Mouse (Mus musculus) stomach, embryonic 14.5 days (tissue): ENCODE results near the gene Gpr180. TPM values are rescaled to one million over a fixed set of nuclear protein-coding genes. Genes with fewer than 3 reads are reported as not detected.
"Not testable (repeated sequence)": the region's sequence is repeated elsewhere in the genome, so short reads cannot be mapped to it uniquely, and the experiment has no call there.

Experiments used
- ATAC-seq: fragments of 200-750 bp; cut with Nextera tagmentation; 2 replicates; pipeline ENCODE4 v1.8.0; 2017; ENCODE audit warnings: low read depth, moderate TSS enrichment; ENCODE audit not compliant: insufficient number of reproducible peaks, insufficient read depth, low FRiP score
- H3K27ac ChIP-seq: fragments of 300-500 bp; sonication (generic); 2 replicates; pipeline ENCODE4 v1.5.1; 2014; ENCODE audit warnings: mild to moderate bottlenecking, low read length, moderate library complexity, mixed read lengths
- H3K27me3 ChIP-seq: fragments of 300-500 bp; sonication (generic); 2 replicates; pipeline ENCODE4 v1.6.1; 2014; ENCODE audit warnings: low read length, control low read depth, mixed read lengths; ENCODE audit not compliant: control insufficient read depth, insufficient read depth
- H3K36me3 ChIP-seq: fragments of 300-500 bp; sonication (generic); 2 replicates; pipeline ENCODE4 v1.6.1; 2014; ENCODE audit warnings: mild to moderate bottlenecking, control low read depth, low read length, moderate library complexity, mixed read lengths; ENCODE audit not compliant: control insufficient read depth, insufficient read depth
- H3K4me1 ChIP-seq: fragments of 300-500 bp; sonication (generic); 2 replicates; pipeline ENCODE4 v1.6.1; 2014; ENCODE audit warnings: low read length, control low read depth, mixed read lengths; ENCODE audit not compliant: control insufficient read depth, insufficient read depth
- H3K4me2 ChIP-seq: fragments of 300-500 bp; sonication (generic); replicated peaks from 2 replicates; pipeline ENCODE4 v1.6.1; 2014; ENCODE audit warnings: low read depth, low read length, control low read depth
- H3K4me3 ChIP-seq: fragments of 300-500 bp; sonication (generic); 2 replicates; pipeline ENCODE4 v1.5.1; 2014; ENCODE audit warnings: low read depth, low read length, control low read depth
- H3K9ac ChIP-seq: fragments of 300-500 bp; sonication (generic); replicated peaks from 2 replicates; pipeline ENCODE4 v1.6.1; 2014; ENCODE audit warnings: low read depth, mild to moderate bottlenecking, control low read depth, low read length, moderate library complexity, mixed read lengths
- H3K9me3 ChIP-seq: fragments of 300-500 bp; sonication (generic); 2 replicates; pipeline ENCODE4 v1.6.1; 2016; ENCODE audit warnings: low read depth, low read length, control low read depth; ENCODE audit not compliant: control insufficient read depth
- WGBS: fragments of 180-500 bp; shearing (Covaris S2); extraction: QIAGEN DNeasy Blood & Tissue Kit; methylation state at CpG from one replicate; pipeline ENCODE4 v1.1.7; 2014; 5-methylcytosine and 5-hydroxymethylcytosine counted together
- polyA plus RNA-seq: library from polyadenylated mRNA; unstranded; fragments of >200 nt; fragmentation: Nextera tagmentation; extraction: Ambion mirVana; gene quantifications from 2 replicates; pipeline ENCODE4 v1.2.1, GENCODE M21; 2014

Gpr180 gene
- polyA plus RNA-seq, 1 experiment from 2014 or later: 60.2 TPM

- no peak for ATAC-seq
- H3K4me3 ChIP-seq: no peak overlapping the region
- no peaks in the 10 kb centered on the region for H3K9me3 ChIP-seq
- peaks cover 19% of the 10 kb centered on the region for H3K36me3 ChIP-seq
- peaks cover 10% of the 10 kb centered on the region; the same call in 1 of the 2 replicates for H3K4me1 ChIP-seq
- 95% methylated on average over 5 of the region's 5 CpGs for WGBS
- no peak overlapping the region for H3K4me2 ChIP-seq
- H3K27ac ChIP-seq: no peak overlapping the region
- no peak overlapping the region for H3K9ac ChIP-seq
- no peaks in the 10 kb centered on the region for H3K27me3 ChIP-seq
These were observed 5.3 kb downstream of the Gpr180 start for GRCm38 (mm10) chr14:118142283-118142682.

DNA sequence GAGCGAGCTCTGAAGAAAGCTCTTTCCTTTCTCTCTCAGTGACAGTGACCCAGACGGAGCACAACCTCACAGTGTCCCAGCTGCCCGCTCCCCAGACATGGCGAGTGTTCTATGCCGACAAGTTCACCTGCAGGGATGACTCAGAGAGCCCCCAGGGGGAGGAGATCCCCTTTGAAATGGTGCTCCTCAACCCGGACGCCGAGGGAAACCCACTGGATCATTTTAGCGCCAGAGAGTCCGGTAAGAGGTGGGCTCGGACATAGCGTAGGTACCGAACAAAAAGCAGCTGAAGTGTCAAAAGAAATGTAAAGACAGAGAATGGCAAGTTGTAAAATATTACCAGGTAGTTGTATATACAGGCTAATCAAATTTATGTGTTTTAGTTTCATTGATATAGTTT lies 11.1 kb downstream of the Gpr180 start:
- H3K27me3 ChIP-seq: no peaks in the 10 kb centered on the region
- no peak overlapping the region for H3K4me2 ChIP-seq
- H3K4me1 ChIP-seq: no peaks in the 10 kb centered on the region
- no peak overlapping the region for H3K4me3 ChIP-seq
- H3K9me3 ChIP-seq: no peaks in the 10 kb centered on the region
- no peak overlapping the region for H3K9ac ChIP-seq
- H3K27ac ChIP-seq: no peak overlapping the region
- 91% methylated on average over 13 of the region's 13 CpGs for WGBS
- H3K36me3 ChIP-seq: peaks cover 18% of the 10 kb centered on the region
- no peak for ATAC-seq

DNA sequence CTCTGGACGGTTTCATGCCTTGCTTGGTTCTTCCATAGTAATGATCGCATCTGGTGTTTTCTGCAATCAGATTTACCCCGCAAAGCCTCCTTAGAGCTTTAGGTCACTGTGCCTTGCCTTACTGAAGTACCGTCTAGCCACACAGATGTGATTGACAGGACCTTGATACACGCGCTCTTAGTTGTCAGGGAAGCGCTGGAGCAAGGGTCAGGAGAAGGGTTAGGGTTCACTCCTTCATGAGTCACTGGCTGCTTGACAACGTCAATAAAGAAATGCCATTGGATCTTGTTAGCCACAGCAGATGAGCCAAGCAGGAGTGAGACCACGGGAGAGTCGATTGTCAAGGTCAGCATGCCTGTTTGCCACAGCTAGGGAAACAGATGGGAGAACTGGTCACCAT lies 11.6 kb downstream of the Gpr180 start:
- Histone ChIP-seq H3K9me3 (no peaks in the 10 kb centered on the region), H3K4me1 (no peaks in the 10 kb centered on the region), H3K36me3 (peaks cover 23% of the 10 kb centered on the region), H3K27me3 (no peaks in the 10 kb centered on the region), H3K9ac (no peak overlapping the region), H3K4me2 (no peak overlapping the region), H3K4me3 (no peak overlapping the region), H3K27ac (no peak overlapping the region)
- ATAC-seq: no peak
- 76% methylated on average over 10 of the region's 10 CpGs for WGBS

- Histone ChIP-seq H3K9ac (no peak overlapping the region), H3K27ac (no peak overlapping the region), H3K36me3 (peaks cover 31% of the 10 kb centered on the region), H3K9me3 (no peaks in the 10 kb centered on the region), H3K4me3 (no peak overlapping the region), H3K4me1 (no peaks in the 10 kb centered on the region), H3K4me2 (no peak overlapping the region), H3K27me3 (no peaks in the 10 kb centered on the region)
- ATAC-seq: no peak
- 87% methylated on average over 26 of the region's 26 CpGs for WGBS
These were observed 13.9 kb downstream of the Gpr180 start for GRCm38 (mm10) chr14:118150656-118151551.

DNA sequence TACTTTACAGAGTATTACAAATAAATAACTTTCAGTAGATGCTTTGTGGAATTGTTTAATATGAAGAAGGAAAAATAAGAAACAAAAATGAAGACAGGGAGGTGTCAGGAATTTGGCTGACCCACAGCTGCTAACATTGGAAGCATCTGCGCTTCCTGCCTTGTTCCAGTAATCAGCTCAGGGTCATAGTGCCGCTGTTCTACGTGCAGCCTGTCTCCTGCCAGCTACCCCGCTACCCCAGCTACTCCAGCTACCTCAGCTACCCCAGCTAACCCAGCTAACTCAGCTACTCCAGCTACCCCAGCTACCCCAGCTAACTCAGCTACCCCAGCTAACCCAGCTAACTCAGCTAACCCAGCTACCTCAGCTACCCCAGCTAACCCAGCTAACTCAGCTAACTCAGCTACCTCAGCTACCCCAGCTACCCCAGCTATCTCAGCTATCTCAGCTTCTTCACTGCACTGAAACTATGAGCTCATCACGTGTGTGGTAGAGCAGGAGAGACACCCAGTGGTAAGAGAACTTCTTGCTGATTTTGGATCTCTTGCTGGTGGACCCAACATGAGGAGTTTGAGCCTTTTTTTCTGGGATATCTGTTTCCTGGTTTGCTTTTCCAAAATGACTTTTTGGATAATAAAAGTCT lies 14.8 kb downstream of the Gpr180 start:
- H3K36me3 ChIP-seq: peaks cover 35% of the 10 kb centered on the region
- no peak for ATAC-seq

DNA sequence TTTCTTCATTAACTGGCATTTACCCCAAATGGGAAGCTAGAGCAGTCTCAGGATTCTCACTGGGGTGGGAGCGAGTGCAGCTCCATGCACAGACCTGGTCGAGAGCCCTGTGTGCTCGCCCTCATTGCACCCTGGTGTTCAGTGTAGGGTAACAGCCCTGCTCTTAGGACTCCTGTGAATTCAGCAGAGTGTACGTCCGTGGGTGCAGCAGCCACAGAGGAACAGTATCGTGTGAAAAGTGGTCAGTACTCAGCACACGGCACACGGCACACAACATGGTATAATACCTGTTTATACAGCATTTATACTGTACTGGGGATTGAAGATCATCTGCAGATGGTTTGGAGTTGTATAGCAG lies 15.3 kb downstream of the Gpr180 start:
- Histone ChIP-seq H3K9me3 (no peaks in the 10 kb centered on the region), H3K36me3 (peaks cover 35% of the 10 kb centered on the region), H3K4me1 (no peaks in the 10 kb centered on the region), H3K4me3 (no peak overlapping the region), H3K9ac (no peak overlapping the region), H3K27me3 (no peaks in the 10 kb centered on the region), H3K27ac (no peak overlapping the region), H3K4me2 (no peak overlapping the region)
- WGBS: 92% methylated on average over 8 of the region's 8 CpGs
- no peak for ATAC-seq

More for the DNA sequence above, 14.8 kb downstream of the Gpr180 start:
- H3K4me2 ChIP-seq: no peak overlapping the region
- H3K9me3 ChIP-seq: no peaks in the 10 kb centered on the region
- H3K27ac ChIP-seq: no peak overlapping the region
- H3K4me3 ChIP-seq: no peak overlapping the region
- no peaks in the 10 kb centered on the region for H3K27me3 ChIP-seq
- WGBS: 71% methylated on average over 5 of the region's 5 CpGs
- H3K4me1 ChIP-seq: no peaks in the 10 kb centered on the region
- no peak overlapping the region for H3K9ac ChIP-seq

DNA sequence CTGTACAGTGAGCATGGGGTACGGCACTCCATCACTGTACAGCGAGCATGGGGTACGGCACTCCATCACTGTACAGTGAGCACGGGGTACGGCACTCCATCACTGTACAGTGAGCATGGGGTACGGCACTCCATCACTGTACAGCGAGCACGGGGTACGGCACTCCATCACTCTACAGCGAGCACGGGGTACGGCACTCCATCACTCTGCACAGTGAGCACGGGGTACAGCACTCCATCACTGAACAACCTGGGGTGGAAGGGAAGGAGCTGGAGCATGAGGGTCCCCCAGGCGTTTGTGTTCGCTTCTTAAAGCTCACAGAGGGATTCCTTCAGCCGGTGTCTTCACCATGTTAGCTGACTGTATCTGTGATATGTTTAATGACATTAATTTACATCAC lies 19.1 kb downstream of the Gpr180 start:
- not testable (repeated sequence) for H3K27me3 ChIP-seq, H3K9ac ChIP-seq, H3K4me3 ChIP-seq, H3K4me1 ChIP-seq, ATAC-seq, H3K9me3 ChIP-seq, H3K27ac ChIP-seq, H3K4me2 ChIP-seq
- H3K36me3 ChIP-seq: peaks cover 33% of the 10 kb centered on the region
- WGBS: 94% methylated on average over 16 of the region's 16 CpGs

DNA sequence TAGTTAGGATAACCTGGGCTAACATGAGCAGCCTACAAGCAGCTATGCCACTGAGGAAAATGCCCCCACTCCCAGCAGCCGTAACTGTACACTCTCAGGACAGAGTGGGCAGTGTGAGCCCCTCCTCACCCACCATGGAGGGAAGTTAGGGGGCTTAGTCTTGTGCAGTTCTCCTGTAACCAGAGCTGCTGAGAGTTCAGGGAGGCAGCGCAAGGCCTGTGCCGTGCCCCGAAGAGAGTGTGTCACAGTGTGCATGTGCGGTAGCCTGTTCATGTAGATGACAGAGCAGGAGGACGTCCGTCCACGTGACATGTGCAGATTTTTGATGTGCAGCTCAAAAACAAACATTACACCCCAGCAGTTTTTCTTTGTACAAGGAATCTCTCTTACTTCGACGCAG lies 19.8 kb downstream of the Gpr180 start:
- H3K4me2 ChIP-seq: no peak overlapping the region
- no peak overlapping the region for H3K4me3 ChIP-seq
- no peaks in the 10 kb centered on the region for H3K9me3 ChIP-seq
- H3K27me3 ChIP-seq: no peaks in the 10 kb centered on the region
- no peaks in the 10 kb centered on the region for H3K4me1 ChIP-seq
- no peak overlapping the region for H3K27ac ChIP-seq
- H3K9ac ChIP-seq: no peak overlapping the region
- ATAC-seq: peak; percentile 42; the same call in 1 of the 2 replicates
- H3K36me3 ChIP-seq: peaks cover 38% of the 10 kb centered on the region
- WGBS: 89% methylated on average over 10 of the region's 10 CpGs
